Mouse (Mus musculus) large intestine, adult 2 months (tissue): ENCODE measurements at regions not wholly inside any gene's neighbourhood (a gene's known extent, or its start where the extent isn't known, plus 50 kb on each side); places are given as distances from the start of the nearest gene placed in this dataset.

Source experiments
- DNase-seq: peaks from one replicate; pipeline ENCODE4 v3.0.0-alpha.2; 2012; ENCODE audit warnings: low read depth, low spot score
- WGBS: fragments of 180-500 bp; shearing (Covaris S2); methylation state at CpG from one replicate; pipeline ENCODE4 v1.1.7; 2018; 5-methylcytosine and 5-hydroxymethylcytosine counted together

- no peak for DNase-seq
- WGBS, result 74% methylated on average over 1 of the region's 1 CpGs
Measured at GRCm38 (mm10) chr8:79522040-79522439, 117.4 kb upstream of the Otud4 start.

GRCm38 (mm10) chr8:79518966-79519365, 119.6 kb upstream of the Smad1 start:
- no peak for DNase-seq
- whole genome bisulfite sequencing, result 35% methylated on average over 4 of the region's 4 CpGs

GRCm38 (mm10) chr8:79515282-79515783, 116.0 kb upstream of the Smad1 start:
- 66% methylated on average over 6 of the region's 6 CpGs for WGBS
- no peak for DNase-seq

DNA sequence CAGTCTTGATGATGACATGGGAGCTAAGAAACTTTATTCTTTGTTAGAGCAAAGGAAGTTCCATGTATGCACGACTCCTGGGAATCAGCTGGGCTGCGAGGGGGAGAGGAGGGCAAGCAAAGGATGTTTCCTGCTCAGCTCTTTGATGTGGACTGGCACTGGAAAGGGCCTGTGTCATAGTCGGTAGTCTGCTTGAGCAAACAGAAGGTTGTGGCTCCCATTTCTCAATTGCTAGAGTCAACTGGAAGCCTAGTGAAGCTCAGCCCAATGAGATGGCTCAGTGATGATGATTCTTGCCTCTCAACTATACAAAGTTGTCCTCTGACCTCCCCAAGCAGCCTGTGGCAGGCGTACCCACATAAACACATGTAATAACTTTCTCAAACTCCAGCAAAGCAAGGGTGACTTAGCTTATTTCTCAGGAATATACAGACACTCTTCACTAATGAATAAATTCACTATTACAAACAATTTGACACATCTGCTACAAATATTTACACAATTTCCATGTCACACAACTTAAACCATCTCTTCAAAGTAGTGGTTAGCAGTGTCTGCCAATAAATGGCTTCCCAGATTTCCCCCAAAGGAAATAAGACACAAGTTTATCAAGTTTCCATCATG, 115.4 kb upstream of the Smad1 start:
- DNase-seq, result no peak
- WGBS, result 47% methylated on average over 4 of the region's 4 CpGs

DNA sequence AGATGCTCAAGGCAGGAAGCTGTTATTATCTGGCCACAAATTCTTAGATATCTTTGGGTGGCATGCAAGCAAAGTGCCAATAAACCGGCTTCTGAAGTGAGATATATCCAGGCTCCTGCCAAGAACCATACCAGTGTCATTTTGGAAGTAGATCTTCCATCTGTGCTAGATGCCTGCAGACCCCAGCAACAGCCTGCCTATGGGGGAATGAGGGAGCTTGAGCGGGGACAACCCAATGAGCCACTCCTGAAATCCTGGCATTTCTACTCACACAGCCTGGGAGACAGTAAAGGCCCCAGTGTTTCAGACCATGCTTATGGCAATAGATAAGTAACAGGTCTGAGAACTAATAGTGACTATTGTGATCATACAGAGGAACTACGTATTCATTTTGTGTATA, 109.3 kb upstream of the Smad1 start:
- DNase-seq, result no peak
- WGBS, result 94% methylated on average over 3 of the region's 3 CpGs

DNA sequence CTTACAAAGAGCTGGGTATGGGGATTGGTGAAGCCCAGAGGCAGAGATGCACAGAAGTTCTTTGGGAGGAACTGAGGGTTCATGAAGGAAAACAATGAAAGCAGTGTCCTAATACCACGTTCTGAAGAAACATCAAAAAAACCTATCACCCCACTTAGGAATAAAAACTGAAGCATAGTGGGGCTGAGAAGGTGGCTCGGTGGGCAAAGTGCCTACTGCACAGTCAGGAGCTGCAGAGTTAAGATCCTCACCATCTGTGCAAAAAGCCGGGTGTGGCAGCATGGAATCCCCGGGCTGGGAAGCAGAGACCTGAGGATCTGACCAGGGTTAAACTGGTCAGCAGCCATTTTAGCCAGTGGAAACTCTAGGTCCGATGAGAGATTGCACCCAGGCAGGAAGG, 106.1 kb upstream of the Smad1 start:
- no peak for DNase-seq
- WGBS, result 63% methylated on average over 5 of the region's 5 CpGs

GRCm38 (mm10) chr8:79503906-79504305, 104.6 kb upstream of the Smad1 start:
- WGBS, result 91% methylated on average over 2 of the region's 2 CpGs
- DNase-seq, result no peak

- no peak for DNase-seq
- WGBS, result 90% methylated on average over 4 of the region's 4 CpGs
Measured at GRCm38 (mm10) chr8:79502062-79502461, 102.7 kb upstream of the Smad1 start.

- 28% methylated on average over 11 of the region's 11 CpGs for WGBS
- DNase-seq, result peak; percentile 69
Measured at GRCm38 (mm10) chr8:79501238-79501637, 101.9 kb upstream of the Smad1 start.

- DNase-seq, result no peak
Measured at GRCm38 (mm10) chr8:79499258-79499657, 99.9 kb upstream of the Smad1 start.

DNA sequence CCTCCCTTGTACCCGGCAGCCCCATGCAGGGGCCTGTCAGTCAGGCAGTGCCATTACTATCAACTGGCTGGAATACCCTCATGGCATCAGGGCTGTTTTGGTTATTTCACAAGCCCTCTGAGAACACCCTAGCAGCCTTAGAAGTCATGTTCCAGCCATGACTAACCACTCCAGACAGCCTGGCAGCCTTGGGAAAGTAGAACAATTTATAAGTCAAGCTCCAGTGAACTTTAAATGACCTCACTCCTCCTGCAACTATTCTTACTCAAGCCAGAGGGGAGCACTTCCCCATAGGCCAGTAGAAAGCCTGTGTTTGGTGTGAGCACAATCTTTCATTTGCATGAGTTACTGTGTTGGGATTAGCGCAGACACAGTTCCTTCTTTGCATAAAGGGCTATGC, 99.3 kb upstream of the Smad1 start:
- WGBS, result 49% methylated on average over 2 of the region's 2 CpGs
- DNase-seq, result no peak

More at GRCm38 (mm10) chr8:79499258-79499657, 99.9 kb upstream of the Smad1 start:
- WGBS, result 86% methylated on average over 2 of the region's 2 CpGs

DNA sequence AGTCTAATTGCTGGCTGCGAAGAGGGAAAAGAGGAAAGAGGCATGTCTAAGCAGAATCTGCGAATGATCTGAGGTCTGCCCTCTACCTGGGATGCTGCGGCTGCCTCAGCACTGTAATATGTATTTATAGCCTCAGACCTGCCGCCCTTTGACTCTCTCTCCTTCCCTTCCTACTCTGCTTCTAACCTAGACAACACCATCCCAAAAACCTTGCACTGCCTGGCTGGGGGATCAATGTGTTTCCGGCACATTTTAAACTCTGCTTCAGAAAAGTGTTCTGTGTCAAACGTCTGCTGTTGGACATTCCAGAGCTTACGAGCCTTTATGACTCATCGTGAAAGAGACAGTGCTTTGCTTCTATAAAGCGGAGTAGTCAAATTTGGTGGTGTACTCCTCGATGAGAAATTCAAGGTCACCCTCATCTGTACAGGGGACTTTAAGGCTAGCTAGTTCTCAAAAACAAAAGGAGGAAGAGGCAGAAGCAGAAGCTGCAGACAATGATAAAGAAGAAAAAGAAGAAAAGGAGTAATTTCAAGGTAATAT, 91.9 kb upstream of the Smad1 start:
- DNase-seq, result no peak
- 34% methylated on average over 10 of the region's 10 CpGs for WGBS

GRCm38 (mm10) chr8:79490739-79491138, 91.4 kb upstream of the Smad1 start:
- no peak for DNase-seq
- WGBS, result 42% methylated on average over 4 of the region's 4 CpGs

GRCm38 (mm10) chr8:79488861-79489260, 89.5 kb upstream of the Smad1 start:
- no peak for DNase-seq
- WGBS, result 56% methylated on average over 2 of the region's 2 CpGs

- WGBS, result 86% methylated on average over 6 of the region's 6 CpGs
- DNase-seq, result no peak
Measured at GRCm38 (mm10) chr8:79487597-79487996, 88.3 kb upstream of the Smad1 start.

- 80% methylated on average over 8 of the region's 8 CpGs for WGBS
- no peak for DNase-seq
Measured at GRCm38 (mm10) chr8:79479326-79479725, 80.0 kb upstream of the Smad1 start.

DNA sequence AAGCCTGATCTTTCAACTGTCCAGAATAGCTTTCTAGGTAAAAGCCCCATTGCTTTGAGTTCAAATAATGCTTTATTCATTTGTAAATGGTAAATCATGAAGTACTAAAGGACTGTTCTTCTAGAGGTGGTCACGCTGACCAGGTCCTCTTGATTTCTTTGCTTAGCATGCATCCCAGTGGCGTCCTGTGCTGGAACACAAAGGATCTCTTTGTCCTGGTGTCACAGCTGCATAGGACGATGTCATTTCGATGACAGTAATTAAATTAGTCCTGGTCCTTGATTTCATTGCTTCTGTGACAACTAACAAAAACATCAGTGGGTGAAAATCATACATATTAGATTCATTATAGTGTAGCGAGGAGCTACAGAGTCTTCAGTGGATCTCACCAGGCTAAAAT, 76.7 kb upstream of the Smad1 start:
- 76% methylated on average over 5 of the region's 5 CpGs for WGBS
- DNase-seq, result no peak

GRCm38 (mm10) chr8:79474679-79475078, 75.4 kb upstream of the Smad1 start:
- no peak for DNase-seq
- WGBS, result 65% methylated on average over 8 of the region's 8 CpGs

GRCm38 (mm10) chr8:79452101-79452500, 52.8 kb upstream of the Smad1 start:
- DNase-seq, result no peak

DNA sequence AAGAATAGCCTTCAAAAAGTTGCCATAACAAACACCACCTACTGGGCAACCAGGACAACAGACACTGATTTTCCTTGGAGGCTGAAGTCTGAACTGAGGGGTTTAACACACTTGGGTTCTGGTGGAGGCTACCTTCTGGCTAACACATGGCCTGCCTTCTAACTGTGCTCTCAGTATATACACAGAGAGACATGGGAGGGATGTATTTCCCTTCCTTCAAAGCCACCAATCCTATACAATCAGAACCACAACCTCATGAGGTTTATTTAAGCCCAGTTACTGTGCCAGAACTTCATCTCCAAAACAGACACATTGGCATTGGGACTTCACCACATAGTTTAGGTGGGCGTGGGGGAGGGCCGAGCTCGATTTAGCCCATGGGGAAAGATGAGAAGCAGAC, 50.1 kb upstream of the Smad1 start:
- 71% methylated on average over 3 of the region's 3 CpGs for WGBS
- DNase-seq, result no peak
